Mouse (Mus musculus) limb, embryonic 10.5 days (tissue): ENCODE results near the gene Gcnt3. TPM values are rescaled to one million over a fixed set of nuclear protein-coding genes. Genes with fewer than 3 reads are reported as not detected.

Source experiments
- DNase-seq: peaks from one replicate; pipeline ENCODE4 v3.0.0-alpha.2; 2017; ENCODE audit warnings: low spot score
- H3K27ac ChIP-seq: fragments of 300-500 bp; sonication (generic); 2 replicates; pipeline ENCODE4 v1.5.1; 2016; ENCODE audit warnings: mild to moderate bottlenecking
- H3K27me3 ChIP-seq: fragments of 300-500 bp; sonication (generic); 2 replicates; pipeline ENCODE4 v1.6.1; 2016; ENCODE audit warnings: low read depth, mild to moderate bottlenecking; ENCODE audit not compliant: poor library complexity, severe bottlenecking
- H3K36me3 ChIP-seq: fragments of 300-500 bp; sonication (generic); 2 replicates; pipeline ENCODE4 v1.6.1; 2016; ENCODE audit warnings: mild to moderate bottlenecking, moderate library complexity
- H3K4me1 ChIP-seq: fragments of 300-500 bp; sonication (generic); 2 replicates; pipeline ENCODE4 v1.6.1; 2016
- H3K4me3 ChIP-seq: fragments of 300-500 bp; sonication (generic); 2 replicates; pipeline ENCODE4 v1.5.1; 2016; ENCODE audit warnings: mild to moderate bottlenecking, moderate library complexity
- H3K9me3 ChIP-seq: fragments of 300-500 bp; sonication (generic); replicated peaks from 2 replicates; pipeline ENCODE4 v1.6.1; 2016; ENCODE audit warnings: mild to moderate bottlenecking
- WGBS: fragments of 180-500 bp; shearing (Covaris S2); methylation state at CpG from one replicate; pipeline ENCODE4 v1.1.7; 2016; 5-methylcytosine and 5-hydroxymethylcytosine counted together
- polyA plus RNA-seq: library from polyadenylated mRNA; unstranded; fragments of >200 nt; fragmentation: Nextera tagmentation; extraction: Ambion mirVana; gene quantifications from 2 replicates; pipeline ENCODE4 v1.2.1, GENCODE M21; 2016

Gene Gcnt3
- polyA plus RNA-seq, 1 experiment from 2014 or later, result not detected

DNA sequence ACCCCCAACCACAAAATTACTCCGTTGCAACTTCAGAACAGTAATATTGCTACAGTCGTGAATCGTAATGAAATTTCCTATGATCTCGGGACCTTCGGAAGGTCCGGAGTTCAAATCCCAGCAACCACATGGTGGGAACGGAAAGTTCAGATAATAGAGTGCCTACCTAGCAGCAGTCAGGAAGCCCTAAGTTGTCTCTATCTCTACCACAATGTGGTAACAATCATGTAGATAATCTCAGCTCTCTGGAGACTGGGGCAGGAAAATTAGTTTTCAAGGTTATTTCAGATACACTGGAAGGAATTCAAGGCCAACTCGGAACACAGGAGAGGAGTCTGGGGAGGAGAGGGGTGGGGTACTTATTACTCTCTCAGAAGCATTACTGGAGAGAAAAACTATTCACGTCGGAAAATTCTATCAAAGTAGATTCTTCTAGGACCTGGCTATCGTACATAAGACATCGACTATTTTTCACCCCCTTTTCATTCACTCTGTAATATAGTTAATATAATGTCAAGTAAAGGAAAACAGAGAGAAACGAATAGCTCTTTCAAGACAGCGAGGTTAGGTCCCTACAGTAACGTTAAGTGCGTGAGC is 49.1 kb downstream of the Gcnt3 start:
- peak overlapping the region; percentile 93 for H3K4me3 ChIP-seq
- peaks cover 25% of the 10 kb centered on the region for H3K36me3 ChIP-seq
- 43% methylated on average over 16 of the region's 16 CpGs for WGBS
- H3K4me1 ChIP-seq, result peaks cover 10% of the 10 kb centered on the region
- no peaks in the 10 kb centered on the region for H3K27me3 ChIP-seq
- H3K9me3 ChIP-seq, result no peaks in the 10 kb centered on the region
- peak overlapping the region; percentile 98 for H3K27ac ChIP-seq
- no peak for DNase-seq

DNA sequence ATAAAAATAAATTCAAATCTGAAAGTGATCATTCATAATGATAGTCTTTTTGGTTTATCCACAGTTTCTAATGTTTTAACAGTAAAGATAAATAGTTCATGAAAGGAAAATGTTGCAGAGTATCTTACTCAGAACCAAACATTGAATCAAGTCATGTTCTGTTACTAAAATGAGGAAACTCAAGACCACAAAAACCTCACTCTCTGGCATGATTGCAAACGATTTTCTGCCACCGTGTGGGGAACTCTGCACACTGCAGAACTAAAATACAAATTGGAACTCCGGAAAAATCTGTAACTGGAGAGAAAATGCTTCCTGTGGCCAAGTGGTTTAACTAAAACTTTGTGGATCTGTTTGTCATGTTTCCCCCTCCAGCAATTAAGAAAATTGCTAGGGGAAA is 50.3 kb downstream of the Gcnt3 start:
- H3K4me1 ChIP-seq, result peaks cover 10% of the 10 kb centered on the region
- H3K9me3 ChIP-seq, result no peaks in the 10 kb centered on the region
- H3K36me3 ChIP-seq, result peaks cover 19% of the 10 kb centered on the region
- H3K4me3 ChIP-seq, result no peak overlapping the region
- peak; percentile 61 for DNase-seq
- no peaks in the 10 kb centered on the region for H3K27me3 ChIP-seq
- WGBS, result 2% methylated on average over 3 of the region's 3 CpGs
- no peak overlapping the region for H3K27ac ChIP-seq

DNA sequence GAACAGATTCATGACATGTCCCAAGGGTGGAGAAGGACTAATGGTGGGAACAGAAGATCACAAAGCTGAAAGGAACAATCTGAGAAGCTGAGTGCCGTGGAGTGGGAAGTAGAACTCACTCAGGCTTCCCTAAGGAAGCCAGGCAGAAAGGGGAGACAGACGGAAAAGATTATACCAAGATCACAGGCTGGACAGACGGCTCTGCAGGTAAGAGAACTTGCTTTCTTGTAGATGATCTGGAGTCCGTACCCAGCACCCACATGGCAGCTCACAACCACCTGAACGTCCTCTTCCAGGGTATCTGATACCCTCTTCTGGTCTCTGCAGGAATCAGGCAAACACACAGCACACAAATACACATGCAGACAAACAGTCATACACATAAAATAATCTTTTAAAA is 51.3 kb downstream of the Gcnt3 start:
- Histone ChIP-seq H3K9me3 (no peaks in the 10 kb centered on the region), H3K4me1 (peaks cover 10% of the 10 kb centered on the region), H3K27ac (no peak overlapping the region), H3K27me3 (no peaks in the 10 kb centered on the region), H3K36me3 (peaks cover 9% of the 10 kb centered on the region), H3K4me3 (no peak overlapping the region)
- WGBS, result 89% methylated on average over 5 of the region's 5 CpGs
- DNase-seq, result no peak

DNA sequence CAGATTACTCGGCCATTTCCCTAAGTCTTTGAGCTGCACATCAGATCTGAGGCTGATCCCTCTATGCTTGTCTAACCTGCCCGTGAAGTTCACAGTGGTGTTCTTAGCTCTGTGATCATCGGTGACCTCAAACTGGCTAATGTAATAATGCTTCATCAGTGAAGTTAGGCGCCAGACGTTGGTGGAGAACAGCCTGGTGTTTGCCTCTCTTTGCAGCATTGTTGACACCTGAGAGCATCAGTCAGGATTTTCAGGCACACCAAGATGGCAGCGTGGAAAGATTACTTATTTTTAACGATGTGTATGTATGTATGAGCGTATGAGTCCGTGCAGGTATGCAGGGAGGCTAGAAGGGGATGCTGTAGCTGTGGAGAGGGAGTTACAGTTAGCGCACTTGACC is 51.8 kb downstream of the Gcnt3 start:
- H3K4me3 ChIP-seq, result no peak overlapping the region
- no peak for DNase-seq
- H3K36me3 ChIP-seq, result peaks cover 4% of the 10 kb centered on the region
- 81% methylated on average over 10 of the region's 10 CpGs for WGBS
- no peak overlapping the region for H3K27ac ChIP-seq
- H3K4me1 ChIP-seq, result peaks cover 10% of the 10 kb centered on the region
- no peaks in the 10 kb centered on the region for H3K27me3 ChIP-seq
- H3K9me3 ChIP-seq, result no peaks in the 10 kb centered on the region

DNA sequence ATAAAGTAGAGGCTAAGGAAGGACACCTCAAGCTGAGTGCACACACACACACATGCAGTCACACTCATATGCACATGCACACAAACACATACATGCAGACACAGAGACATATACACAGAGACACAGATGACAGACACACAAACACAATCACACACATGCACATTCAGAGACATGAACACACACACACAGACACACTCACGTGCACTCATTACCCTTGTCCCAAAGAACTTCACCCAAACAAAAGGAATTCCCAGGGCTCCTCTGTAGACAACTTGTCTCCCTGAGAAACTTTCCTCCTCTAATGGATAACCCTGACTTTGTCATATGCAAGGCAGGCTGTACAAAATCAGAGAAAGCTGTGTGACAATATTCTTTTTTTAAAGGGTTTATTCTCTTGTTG is 52.4 kb downstream of the Gcnt3 start:
- 74% methylated on average over 1 of the region's 1 CpGs for WGBS
- no peak for DNase-seq

More for the DNA sequence above, 52.4 kb downstream of the Gcnt3 start:
- no peaks in the 10 kb centered on the region for H3K36me3 ChIP-seq
- no peak overlapping the region for H3K4me3 ChIP-seq
- H3K9me3 ChIP-seq, result no peaks in the 10 kb centered on the region
- no peak overlapping the region for H3K27ac ChIP-seq
- no peaks in the 10 kb centered on the region for H3K27me3 ChIP-seq
- H3K4me1 ChIP-seq, result peaks cover 5% of the 10 kb centered on the region

Other genes with a start within 250 kb of the Gcnt3 start
- 96.3 and 109 TPM in 2 replicates for gene Bnip2, start 48.6 kb downstream of the Gcnt3 start, polyA plus RNA-seq
- 196 and 200 TPM in 2 replicates for gene Gtf2a2, start 25.5 kb downstream of the Gcnt3 start, polyA plus RNA-seq
- gene Fam81a, start 104.5 kb upstream of the Gcnt3 start, polyA plus RNA-seq, result 1.6 and 2.1 TPM in 2 replicates
- 13.3 and 18.9 TPM in 2 replicates for gene Myo1e, start 169.3 kb upstream of the Gcnt3 start, polyA plus RNA-seq